Mouse (Mus musculus) T-cell, adult 2 months (primary cell): Measurements from ENCODE around the gene Ift22.
"Not testable (repeated sequence)": the region's sequence is repeated elsewhere in the genome, so short reads cannot be mapped to it uniquely, and the experiment has no call there.

Experiments
- DNase-seq: peaks from one replicate; pipeline ENCODE4 v3.0.0; 2022; ENCODE audit warnings: low spot score

Gene Ift22

GRCm38 (mm10) chr5:136949551-136950336, 41.8 kb downstream of the Ift22 start:
- not testable (repeated sequence) for DNase-seq

GRCm38 (mm10) chr5:136950521-136950920, 42.6 kb downstream of the Ift22 start:
- no peak for DNase-seq

GRCm38 (mm10) chr5:136952153-136952552, 44.2 kb downstream of the Ift22 start:
- no peak for DNase-seq

GRCm38 (mm10) chr5:136953015-136953414, 45.1 kb downstream of the Ift22 start, which contains the start of gene Fis1:
Gene Fis1, plus strand, starts transcription at chr5:136953275.
- DNase-seq: peak; percentile 64

GRCm38 (mm10) chr5:136953440-136953951, 45.5 kb downstream of the Ift22 start:
- no peak for DNase-seq

- no peak for DNase-seq
Observed at GRCm38 (mm10) chr5:136955622-136956021, 47.7 kb downstream of the Ift22 start.

GRCm38 (mm10) chr5:136957250-136957649, 49.3 kb downstream of the Ift22 start:
- no peak for DNase-seq

- DNase-seq: no peak
Observed at GRCm38 (mm10) chr5:136958991-136959605, 51.1 kb downstream of the Ift22 start.

GRCm38 (mm10) chr5:136960053-136960452, 52.1 kb downstream of the Ift22 start:
- DNase-seq: no peak

GRCm38 (mm10) chr5:136961334-136961982, 53.5 kb downstream of the Ift22 start:
- no peak for DNase-seq

GRCm38 (mm10) chr5:136961983-136962461, 54.1 kb downstream of the Ift22 start:
- DNase-seq: peak; percentile 84

- DNase-seq: peak; percentile 70
Observed at GRCm38 (mm10) chr5:136962501-136962900, 54.6 kb downstream of the Ift22 start.

- no peak for DNase-seq
Observed at GRCm38 (mm10) chr5:136962966-136963540, 55.1 kb downstream of the Ift22 start.
